ENCODE assay signal across 11 mouse cellular contexts in genomic region chr11:117434056-117434455, GRCm38 (mm10). TPM values are rescaled to one million over a fixed set of nuclear protein-coding genes. Genes with fewer than 3 reads are reported as not detected.
DNase-seq lines count a peak whose midpoint lies in the region; ATAC-seq and TF ChIP-seq lines count a peak whose summit lies in the region.
"Had no signal": no experiment of that assay in that cellular context is flagged by ENCODE, and none has a peak within 500 bp of the region (broad histone marks: within the 10 kb centered on the region; RNA-seq: fewer than 3 reads in every experiment).

No protein-coding gene starts in this region.

- peaks cover 26% of the 10 kb centered on the region for H3K4me1 ChIP-seq in hindbrain, postnatal 0 days (ENCODE audit: insufficient read depth, low read length)
- peaks cover 19% of the 10 kb centered on the region for H3K4me1 ChIP-seq in hindbrain, embryonic 11.5 days (replicated peaks; ENCODE audit: control insufficient read depth, insufficient read depth, low read length)
- H3K4me1 ChIP-seq in midbrain, embryonic 14.5 days (ENCODE audit: control insufficient read depth, insufficient read depth, low read length): peaks cover 47% of the 10 kb centered on the region
- peaks cover 51% of the 10 kb centered on the region for H3K4me1 ChIP-seq in midbrain, embryonic 15.5 days
- peaks cover 36% of the 10 kb centered on the region for H3K4me1 ChIP-seq in forebrain, embryonic 15.5 days

- intact Hi-C loops in gastrocnemius, postnatal 36 days (cut with DNase I): no loop called here

- H3K36me3 ChIP-seq in hindbrain, postnatal 0 days (ENCODE audit: insufficient read depth, low read length): no peaks in the 10 kb centered on the region
- H3K36me3 ChIP-seq in hindbrain, embryonic 11.5 days (ENCODE audit: control insufficient read depth, insufficient read depth, low read length): no peaks in the 10 kb centered on the region
- H3K36me3 ChIP-seq in midbrain, embryonic 14.5 days (ENCODE audit: control insufficient read depth, insufficient read depth, low read length): no peaks in the 10 kb centered on the region
- H3K36me3 ChIP-seq in midbrain, embryonic 15.5 days (replicated peaks): no peaks in the 10 kb centered on the region
- no peaks in the 10 kb centered on the region for H3K36me3 ChIP-seq in forebrain, embryonic 15.5 days
- H3K36me3 ChIP-seq: neural tube, embryonic 12.5 days had no signal

- H3K9me3 ChIP-seq in hindbrain, postnatal 0 days (ENCODE audit: low read length): no peaks in the 10 kb centered on the region
- no peaks in the 10 kb centered on the region for H3K9me3 ChIP-seq in hindbrain, embryonic 11.5 days (ENCODE audit: control insufficient read depth, low read length)
- H3K9me3 ChIP-seq in midbrain, embryonic 14.5 days (ENCODE audit: control insufficient read depth, low read length): no peaks in the 10 kb centered on the region
- H3K9me3 ChIP-seq in midbrain, embryonic 15.5 days: no peaks in the 10 kb centered on the region
- H3K9me3 ChIP-seq in forebrain, embryonic 15.5 days: no peaks in the 10 kb centered on the region
- H3K9me3 ChIP-seq: neural tube, embryonic 12.5 days had no signal

- DNase-seq in hindbrain, postnatal 0 days (ENCODE audit: low spot score): no peak
- no peak for DNase-seq in hindbrain, embryonic 11.5 days (ENCODE audit: low spot score)
- DNase-seq in midbrain, embryonic 14.5 days: peak; percentile 31
- DNase-seq in ES-CJ7 (ENCODE audit: low read depth, low spot score): peak; percentile 68
- DNase-seq in lung, postnatal 14 days: peak; percentile 5
- DNase-seq in gastrocnemius, postnatal 36 days: no peak

- peak; percentile 72 for TF ChIP-seq CTCF in hindbrain, postnatal 0 days (IDR thresholded peaks at IDR 0.05; ENCODE audit: low read depth)

- H3K9ac ChIP-seq in hindbrain, postnatal 0 days (replicated peaks; ENCODE audit: low read length): no peak overlapping the region
- H3K9ac ChIP-seq in hindbrain, embryonic 11.5 days (ENCODE audit: low read depth, low read length): no peak overlapping the region
- H3K9ac ChIP-seq in midbrain, embryonic 14.5 days (replicated peaks; ENCODE audit: low read length): no peak overlapping the region
- H3K9ac ChIP-seq in midbrain, embryonic 15.5 days: no peak overlapping the region
- H3K9ac ChIP-seq in forebrain, embryonic 15.5 days (replicated peaks): no peak overlapping the region
- H3K9ac ChIP-seq: neural tube, embryonic 12.5 days had no signal

- no peak overlapping the region for H3K4me3 ChIP-seq in hindbrain, postnatal 0 days (ENCODE audit: low read length)
- H3K4me3 ChIP-seq in hindbrain, embryonic 11.5 days (ENCODE audit: low read depth, low read length): no peak overlapping the region
- H3K4me3 ChIP-seq in midbrain, embryonic 14.5 days (replicated peaks; ENCODE audit: low read depth, low read length): no peak overlapping the region
- no peak overlapping the region for H3K4me3 ChIP-seq in midbrain, embryonic 15.5 days
- no peak overlapping the region for H3K4me3 ChIP-seq in forebrain, embryonic 15.5 days
- H3K4me3 ChIP-seq: neural tube, embryonic 12.5 days had no signal

- H3K27ac ChIP-seq in hindbrain, postnatal 0 days: no peak overlapping the region
- H3K27ac ChIP-seq in hindbrain, embryonic 11.5 days (ENCODE audit: low read depth, low read length): no peak overlapping the region
- H3K27ac ChIP-seq in midbrain, embryonic 14.5 days (replicated peaks; ENCODE audit: low read depth, low read length): no peak overlapping the region
- no peak overlapping the region for H3K27ac ChIP-seq in midbrain, embryonic 15.5 days
- no peak overlapping the region for H3K27ac ChIP-seq in forebrain, embryonic 15.5 days (replicated peaks)
- H3K27ac ChIP-seq: neural tube, embryonic 12.5 days had no signal

- no peaks in the 10 kb centered on the region for H3K27me3 ChIP-seq in hindbrain, postnatal 0 days (ENCODE audit: insufficient read depth, low read length)
- no peaks in the 10 kb centered on the region for H3K27me3 ChIP-seq in hindbrain, embryonic 11.5 days (ENCODE audit: control insufficient read depth, insufficient read depth, low read length)
- H3K27me3 ChIP-seq in midbrain, embryonic 14.5 days (ENCODE audit: control insufficient read depth, insufficient read depth, low read length): no peaks in the 10 kb centered on the region
- no peaks in the 10 kb centered on the region for H3K27me3 ChIP-seq in midbrain, embryonic 15.5 days (replicated peaks)
- no peaks in the 10 kb centered on the region for H3K27me3 ChIP-seq in forebrain, embryonic 15.5 days
- H3K27me3 ChIP-seq: neural tube, embryonic 12.5 days had no signal

- ATAC-seq in hindbrain, postnatal 0 days: no peak
- no peak for ATAC-seq in hindbrain, embryonic 11.5 days (ENCODE audit: low FRiP score)
- ATAC-seq in midbrain, embryonic 14.5 days (ENCODE audit: low FRiP score, low TSS enrichment): no peak
- ATAC-seq in midbrain, embryonic 15.5 days (replicated peaks): no peak
- no peak for ATAC-seq in forebrain, embryonic 15.5 days (replicated peaks)
- ATAC-seq: forebrain, embryonic 16.5 days had no signal

- H3K4me2 ChIP-seq in hindbrain, postnatal 0 days (ENCODE audit: low read depth, low read length): no peak overlapping the region
- no peak overlapping the region for H3K4me2 ChIP-seq in hindbrain, embryonic 11.5 days (replicated peaks; ENCODE audit: low read depth, low read length)
- H3K4me2 ChIP-seq in midbrain, embryonic 14.5 days (ENCODE audit: low read length): no peak overlapping the region
- H3K4me2 ChIP-seq in midbrain, embryonic 15.5 days: no peak overlapping the region
- no peak overlapping the region for H3K4me2 ChIP-seq in forebrain, embryonic 15.5 days (replicated peaks)
- H3K4me2 ChIP-seq: heart, embryonic 11.5 days; neural tube, embryonic 12.5 days had no signal

RNA-seq across cellular contexts. Expression of gene Gm11733, which starts 50.1 kb away (rescaled TPM):
- total RNA-seq in hindbrain, postnatal 0 days (2014; rRNA removed): 0.10 TPM in 1 of 2 replicates, not detected in the other
- 0.13 TPM in 1 of 2 replicates, not detected in the other for polyA plus RNA-seq in hindbrain, postnatal 0 days (2015; fragmentation: Nextera tagmentation; extraction: Ambion mirVana)
- polyA plus RNA-seq in hindbrain, embryonic 11.5 days (2014; fragmentation: Nextera tagmentation; extraction: Ambion mirVana): not detected in 2 replicates
- polyA plus RNA-seq in midbrain, embryonic 14.5 days (2014; fragmentation: Nextera tagmentation; extraction: Ambion mirVana): 0.12 TPM in 1 of 2 replicates, not detected in the other
- polyA plus RNA-seq in midbrain, embryonic 15.5 days (2015; fragmentation: Nextera tagmentation; extraction: Ambion mirVana): not detected in 2 replicates
- total RNA-seq in gastrocnemius, postnatal 36 days (2021): not detected
- 0.28 TPM in 1 of 2 replicates, not detected in the other for polyA plus RNA-seq in forebrain, embryonic 15.5 days (2015; fragmentation: Nextera tagmentation; extraction: Ambion mirVana)
- polyA plus RNA-seq: forebrain, embryonic 16.5 days; neural tube, embryonic 12.5 days had no signal

Comparison
In these comparisons a context has a peak if more than half of its experiments do, and no peak if none do; other contexts are left out.
1. DNase-seq: peak in midbrain, embryonic 14.5 days (single experiment), ES-CJ7 (single experiment) and lung, postnatal 14 days (single experiment); none in hindbrain, postnatal 0 days (single experiment), hindbrain, embryonic 11.5 days (single experiment) and gastrocnemius, postnatal 36 days (0 of 2).